Mouse (Mus musculus): ENCODE results near the gene B4galnt1. TPM values are rescaled to one million over a fixed set of nuclear protein-coding genes. Genes with fewer than 3 reads are reported as not detected.
"Not testable (repeated sequence)": the region's sequence is repeated elsewhere in the genome, so short reads cannot be mapped to it uniquely, and the experiment has no call there.

The B4galnt1 gene
- polyA plus RNA-seq, 1 experiment from 2014 or later, result 5.0 TPM

- no peak for ATAC-seq (ENCODE audit: insufficient number of reproducible peaks, insufficient read depth, low FRiP score, low TSS enrichment, low read depth)
- 89% methylated on average over 7 of the region's 7 CpGs for WGBS
- no peaks in the 10 kb centered on the region for H3K4me1 ChIP-seq (replicated peaks)
- no peaks in the 10 kb centered on the region for H3K36me3 ChIP-seq
- no peak overlapping the region for H3K9ac ChIP-seq (replicated peaks)
- H3K27ac ChIP-seq, result no peak overlapping the region
- no peaks in the 10 kb centered on the region for H3K9me3 ChIP-seq
- H3K4me2 ChIP-seq, result no peak overlapping the region
- H3K4me3 ChIP-seq (replicated peaks), result no peak overlapping the region
- no peaks in the 10 kb centered on the region for H3K27me3 ChIP-seq
Measured at GRCm38 (mm10) chr10:127144536-127144935, 20.5 kb upstream of the B4galnt1 start.

DNA sequence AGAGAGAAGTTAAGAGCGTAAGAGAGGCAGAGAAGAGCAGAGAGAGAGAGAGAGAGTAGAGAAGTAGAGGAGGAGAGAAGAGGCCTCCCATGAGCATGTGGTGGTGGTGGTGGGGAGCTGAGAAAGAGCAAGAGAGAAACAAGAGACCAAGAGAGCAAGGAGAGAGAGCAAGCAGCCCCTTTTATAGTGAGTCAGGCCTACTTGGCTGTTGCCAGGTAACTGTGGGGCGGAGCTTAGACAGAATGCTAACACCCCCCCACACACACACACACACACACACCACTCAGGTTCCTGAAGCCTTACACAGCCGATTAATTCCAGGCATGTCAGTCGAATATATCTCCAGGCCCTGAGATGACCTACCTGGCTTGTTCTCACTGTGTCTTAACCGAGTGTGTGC, 19.7 kb upstream of the B4galnt1 start:
- WGBS, result 83% methylated on average over 5 of the region's 5 CpGs
- Histone ChIP-seq H3K9me3 (no peaks in the 10 kb centered on the region), H3K36me3 (no peaks in the 10 kb centered on the region), H3K27ac (no peak overlapping the region), H3K4me3 (replicated peaks) (no peak overlapping the region), H3K27me3 (no peaks in the 10 kb centered on the region), H3K9ac (replicated peaks) (no peak overlapping the region), H3K4me1 (replicated peaks) (no peaks in the 10 kb centered on the region), H3K4me2 (no peak overlapping the region)
- ATAC-seq (ENCODE audit: insufficient number of reproducible peaks, insufficient read depth, low FRiP score, low TSS enrichment, low read depth), result no peak

DNA sequence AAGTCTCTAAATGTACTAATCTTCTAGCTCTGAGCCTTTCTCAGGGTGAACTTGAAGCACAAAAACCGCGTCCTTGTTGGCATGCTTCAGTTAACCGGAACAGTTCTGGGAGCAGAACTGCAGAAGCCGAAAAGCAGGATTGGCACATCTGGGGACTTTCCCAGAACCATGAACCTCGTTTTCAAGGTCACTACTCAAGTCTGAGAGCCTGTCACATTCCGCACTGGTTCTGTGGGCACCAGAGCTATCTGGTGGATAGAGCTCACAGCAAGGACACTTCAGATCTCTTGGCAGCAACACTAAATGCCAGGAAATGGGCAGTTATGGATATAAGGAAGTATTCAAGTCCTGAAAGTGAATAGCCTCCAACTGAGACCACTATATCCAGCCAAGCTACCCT, 17.9 kb upstream of the B4galnt1 start:
- no peak overlapping the region for H3K4me2 ChIP-seq
- H3K27ac ChIP-seq, result no peak overlapping the region
- H3K4me3 ChIP-seq (replicated peaks), result no peak overlapping the region
- H3K4me1 ChIP-seq (replicated peaks), result no peaks in the 10 kb centered on the region
- no peak overlapping the region for H3K9ac ChIP-seq (replicated peaks)
- no peaks in the 10 kb centered on the region for H3K9me3 ChIP-seq
- no peaks in the 10 kb centered on the region for H3K27me3 ChIP-seq
- WGBS, result 80% methylated on average over 6 of the region's 6 CpGs
- no peak for ATAC-seq (ENCODE audit: insufficient number of reproducible peaks, insufficient read depth, low FRiP score, low TSS enrichment, low read depth)
- H3K36me3 ChIP-seq, result no peaks in the 10 kb centered on the region

DNA sequence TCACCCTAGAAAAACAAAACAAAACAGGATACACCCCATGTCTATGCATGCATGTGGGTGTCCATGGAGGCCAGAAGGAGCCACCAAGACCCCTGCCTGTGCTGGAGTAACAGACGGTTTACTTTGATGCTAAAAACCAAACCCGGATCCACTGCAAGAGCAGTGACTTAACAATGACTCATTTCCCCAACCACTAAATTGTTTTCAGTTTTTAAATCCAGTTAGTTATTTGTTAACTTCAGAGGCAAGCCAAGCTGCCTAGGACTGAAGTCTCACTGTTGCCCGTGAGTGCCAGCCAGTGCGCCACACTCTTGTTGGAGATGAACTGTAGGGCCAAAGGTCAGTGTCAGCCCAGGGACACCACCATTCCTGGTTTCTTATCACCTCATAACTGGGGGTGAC, 14.6 kb upstream of the B4galnt1 start:
- no peak overlapping the region for H3K9ac ChIP-seq (replicated peaks)
- 83% methylated on average over 4 of the region's 4 CpGs for WGBS
- H3K27me3 ChIP-seq, result no peaks in the 10 kb centered on the region
- H3K4me2 ChIP-seq, result no peak overlapping the region
- no peak overlapping the region for H3K4me3 ChIP-seq (replicated peaks)
- H3K4me1 ChIP-seq (replicated peaks), result no peaks in the 10 kb centered on the region
- H3K9me3 ChIP-seq, result no peaks in the 10 kb centered on the region
- no peaks in the 10 kb centered on the region for H3K36me3 ChIP-seq
- H3K27ac ChIP-seq, result no peak overlapping the region
- no peak for ATAC-seq (ENCODE audit: insufficient number of reproducible peaks, insufficient read depth, low FRiP score, low TSS enrichment, low read depth)

GRCm38 (mm10) chr10:127151233-127151632, 13.8 kb upstream of the B4galnt1 start:
- H3K9me3 ChIP-seq; ATAC-seq (ENCODE audit: insufficient number of reproducible peaks, insufficient read depth, low FRiP score, low TSS enrichment, low read depth); H3K4me2 ChIP-seq; H3K9ac ChIP-seq (replicated peaks); H3K36me3 ChIP-seq; H3K4me3 ChIP-seq (replicated peaks); H3K27me3 ChIP-seq; H3K4me1 ChIP-seq (replicated peaks); H3K27ac ChIP-seq: not testable (repeated sequence)
- 88% methylated on average over 3 of the region's 3 CpGs for WGBS

DNA sequence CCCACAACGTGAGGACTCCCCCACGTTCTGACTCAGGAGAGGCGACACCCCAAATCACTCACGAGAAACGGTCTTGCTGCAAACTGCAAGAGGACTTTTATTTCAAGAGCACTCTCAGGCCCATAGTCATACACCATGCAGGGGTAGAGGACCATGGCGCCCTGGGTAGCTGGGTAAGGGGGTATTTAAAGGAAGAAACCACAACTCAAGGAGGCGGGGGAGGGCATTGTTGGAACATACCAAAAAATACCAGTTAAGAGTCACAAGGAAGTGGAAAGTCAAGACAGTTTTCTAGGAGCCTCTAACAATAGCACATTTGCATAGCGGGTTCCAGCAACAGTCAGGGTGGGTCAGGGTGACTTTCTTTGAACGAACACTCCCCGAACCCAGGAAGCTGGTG, 12.5 kb upstream of the B4galnt1 start:
- H3K27me3 ChIP-seq; H3K4me2 ChIP-seq; H3K36me3 ChIP-seq; H3K4me3 ChIP-seq (replicated peaks); H3K9me3 ChIP-seq; H3K27ac ChIP-seq; ATAC-seq (ENCODE audit: insufficient number of reproducible peaks, insufficient read depth, low FRiP score, low TSS enrichment, low read depth); H3K4me1 ChIP-seq (replicated peaks); H3K9ac ChIP-seq (replicated peaks): not testable (repeated sequence)
- WGBS, result 87% methylated on average over 10 of the region's 10 CpGs

- WGBS, result 92% methylated on average over 7 of the region's 7 CpGs
- Histone ChIP-seq H3K4me3 (replicated peaks) (no peak overlapping the region), H3K36me3 (no peaks in the 10 kb centered on the region), H3K4me1 (replicated peaks) (no peaks in the 10 kb centered on the region), H3K9me3 (no peaks in the 10 kb centered on the region), H3K27ac (no peak overlapping the region), H3K27me3 (no peaks in the 10 kb centered on the region), H3K9ac (replicated peaks) (no peak overlapping the region), H3K4me2 (no peak overlapping the region)
- ATAC-seq (ENCODE audit: insufficient number of reproducible peaks, insufficient read depth, low FRiP score, low TSS enrichment, low read depth), result no peak
Measured at GRCm38 (mm10) chr10:127153323-127153722, 11.7 kb upstream of the B4galnt1 start.

- Histone ChIP-seq H3K4me3 (replicated peaks) (no peak overlapping the region), H3K4me1 (replicated peaks) (no peaks in the 10 kb centered on the region), H3K27ac (no peak overlapping the region), H3K4me2 (no peak overlapping the region), H3K27me3 (no peaks in the 10 kb centered on the region), H3K9ac (replicated peaks) (no peak overlapping the region), H3K36me3 (no peaks in the 10 kb centered on the region), H3K9me3 (no peaks in the 10 kb centered on the region)
- no peak for ATAC-seq (ENCODE audit: insufficient number of reproducible peaks, insufficient read depth, low FRiP score, low TSS enrichment, low read depth)
- 98% methylated on average over 2 of the region's 2 CpGs for WGBS
Measured at GRCm38 (mm10) chr10:127154241-127154640, 10.8 kb upstream of the B4galnt1 start.

DNA sequence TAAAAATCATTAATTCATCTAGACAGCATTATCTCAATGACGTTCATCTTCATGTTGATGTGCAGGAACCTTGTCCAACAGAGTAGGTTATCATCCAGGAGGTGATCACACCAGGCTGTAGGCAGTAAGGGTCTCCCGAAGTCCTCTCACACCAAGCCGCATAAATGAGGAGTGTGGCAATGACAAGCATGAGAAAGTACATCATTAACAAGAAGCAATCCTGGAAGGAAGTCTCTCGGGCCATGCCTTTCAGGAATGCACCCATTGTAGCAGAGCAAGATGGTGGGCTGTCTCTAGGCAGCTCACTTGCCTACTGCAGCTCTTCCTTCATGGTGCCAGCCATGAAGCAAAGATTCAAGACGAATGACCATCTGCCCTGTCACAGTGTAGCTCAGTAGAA, 10.4 kb upstream of the B4galnt1 start:
- Histone ChIP-seq H3K4me3 (replicated peaks) (no peak overlapping the region), H3K4me2 (no peak overlapping the region), H3K9me3 (no peaks in the 10 kb centered on the region), H3K9ac (replicated peaks) (no peak overlapping the region), H3K4me1 (replicated peaks) (no peaks in the 10 kb centered on the region), H3K27me3 (no peaks in the 10 kb centered on the region), H3K27ac (no peak overlapping the region), H3K36me3 (no peaks in the 10 kb centered on the region)
- ATAC-seq (ENCODE audit: insufficient number of reproducible peaks, insufficient read depth, low FRiP score, low TSS enrichment, low read depth), result no peak
- WGBS, result 83% methylated on average over 5 of the region's 5 CpGs

- no peak for ATAC-seq (ENCODE audit: insufficient number of reproducible peaks, insufficient read depth, low FRiP score, low TSS enrichment, low read depth)
- Histone ChIP-seq H3K4me2 (no peak overlapping the region), H3K9ac (replicated peaks) (no peak overlapping the region), H3K36me3 (no peaks in the 10 kb centered on the region), H3K4me1 (replicated peaks) (no peaks in the 10 kb centered on the region), H3K27me3 (no peaks in the 10 kb centered on the region), H3K27ac (no peak overlapping the region), H3K4me3 (replicated peaks) (no peak overlapping the region), H3K9me3 (no peaks in the 10 kb centered on the region)
- WGBS, result 98% methylated on average over 1 of the region's 1 CpGs
Measured at GRCm38 (mm10) chr10:127156089-127156488, 8.9 kb upstream of the B4galnt1 start.

GRCm38 (mm10) chr10:127156511-127156910, 8.5 kb upstream of the B4galnt1 start:
- no peak overlapping the region for H3K4me2 ChIP-seq

GRCm38 (mm10) chr10:127158471-127158870, 6.6 kb upstream of the B4galnt1 start:
- Histone ChIP-seq H3K4me2 (no peak overlapping the region), H3K4me1 (replicated peaks) (no peaks in the 10 kb centered on the region), H3K36me3 (no peaks in the 10 kb centered on the region), H3K4me3 (replicated peaks) (no peak overlapping the region), H3K9me3 (no peaks in the 10 kb centered on the region), H3K27ac (no peak overlapping the region), H3K27me3 (peaks cover 10% of the 10 kb centered on the region), H3K9ac (replicated peaks) (no peak overlapping the region)
- no peak for ATAC-seq (ENCODE audit: insufficient number of reproducible peaks, insufficient read depth, low FRiP score, low TSS enrichment, low read depth)
- WGBS, result 68% methylated on average over 3 of the region's 3 CpGs

More at GRCm38 (mm10) chr10:127156511-127156910, 8.5 kb upstream of the B4galnt1 start:
- WGBS, result 73% methylated on average over 1 of the region's 1 CpGs
- Histone ChIP-seq H3K27ac (no peak overlapping the region), H3K4me1 (replicated peaks) (no peaks in the 10 kb centered on the region), H3K27me3 (no peaks in the 10 kb centered on the region), H3K4me3 (replicated peaks) (no peak overlapping the region), H3K9ac (replicated peaks) (no peak overlapping the region), H3K36me3 (no peaks in the 10 kb centered on the region), H3K9me3 (no peaks in the 10 kb centered on the region)
- ATAC-seq (ENCODE audit: insufficient number of reproducible peaks, insufficient read depth, low FRiP score, low TSS enrichment, low read depth), result no peak
